Mouse (Mus musculus): Measurements from ENCODE around the gene Kctd14.
A peak's percentile ranks its signal among the peaks of the same experiment; 100 is the strongest.

Gene Kctd14

GRCm38 (mm10) chr7:97438986-97439385, 12.1 kb upstream of the Kctd14 start:
- DNase-seq (ENCODE audit: low spot score in 2 of 2): no peak

DNA sequence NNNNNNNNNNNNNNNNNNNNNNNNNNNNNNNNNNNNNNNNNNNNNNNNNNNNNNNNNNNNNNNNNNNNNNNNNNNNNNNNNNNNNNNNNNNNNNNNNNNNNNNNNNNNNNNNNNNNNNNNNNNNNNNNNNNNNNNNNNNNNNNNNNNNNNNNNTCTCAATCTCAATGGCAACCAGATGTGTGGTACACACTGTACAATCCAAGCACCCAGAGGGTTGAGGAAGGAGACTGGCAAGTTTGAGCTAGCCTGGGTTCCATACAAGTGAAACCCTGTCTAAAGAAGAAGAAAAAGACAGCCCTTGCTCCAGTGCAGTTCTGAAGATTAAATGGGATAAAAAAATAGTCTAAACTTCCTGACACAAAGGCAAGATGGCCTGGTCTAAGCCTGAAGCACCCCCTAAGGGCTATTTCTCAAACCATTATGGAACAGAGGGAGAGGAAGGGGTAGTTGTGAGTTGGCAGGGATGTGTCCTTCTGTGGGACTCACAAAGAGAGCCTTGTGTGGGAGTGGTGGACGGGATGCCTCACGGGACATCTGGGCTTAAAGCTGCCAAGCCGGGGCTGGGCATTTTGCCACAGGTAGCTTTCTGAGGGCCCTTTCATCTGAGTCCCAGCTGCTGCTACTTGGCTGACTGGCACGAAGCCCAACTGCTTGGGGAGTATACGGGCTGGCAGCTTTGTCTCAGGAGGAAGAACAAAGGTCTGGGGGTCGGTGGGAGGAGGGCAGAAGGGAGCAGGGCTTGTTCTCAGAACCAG, 4.8 kb upstream of the Kctd14 start:
- DNase-seq (ENCODE audit: low spot score in 2 of 2): peak; percentile 85 to 92

DNA sequence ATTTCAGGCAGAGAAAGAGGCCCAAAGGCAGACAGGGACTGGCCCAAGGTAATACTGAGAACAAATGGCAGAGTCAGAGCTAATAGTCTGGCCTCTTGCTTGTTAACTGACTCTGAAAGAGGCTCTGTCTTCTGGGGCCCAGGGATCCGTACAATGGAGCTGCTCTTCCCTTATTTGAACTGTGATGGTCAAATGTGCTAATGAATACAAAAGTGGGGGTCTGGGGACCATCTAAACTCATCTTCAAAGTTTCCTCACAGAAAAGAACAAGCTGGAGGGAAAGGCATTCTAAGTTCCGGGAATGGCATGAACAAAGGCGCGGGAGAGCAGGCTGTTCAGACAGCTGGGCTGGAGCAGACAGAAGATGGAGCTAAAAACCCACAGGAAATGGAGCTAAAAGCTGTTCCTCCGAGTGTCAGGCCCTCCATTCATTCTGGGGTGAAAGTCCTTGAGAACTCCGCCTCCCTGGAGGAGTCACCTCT, 4.0 kb upstream of the Kctd14 start:
- peak; percentile 13 to 29 for DNase-seq (ENCODE audit: low spot score in 2 of 2)

DNA sequence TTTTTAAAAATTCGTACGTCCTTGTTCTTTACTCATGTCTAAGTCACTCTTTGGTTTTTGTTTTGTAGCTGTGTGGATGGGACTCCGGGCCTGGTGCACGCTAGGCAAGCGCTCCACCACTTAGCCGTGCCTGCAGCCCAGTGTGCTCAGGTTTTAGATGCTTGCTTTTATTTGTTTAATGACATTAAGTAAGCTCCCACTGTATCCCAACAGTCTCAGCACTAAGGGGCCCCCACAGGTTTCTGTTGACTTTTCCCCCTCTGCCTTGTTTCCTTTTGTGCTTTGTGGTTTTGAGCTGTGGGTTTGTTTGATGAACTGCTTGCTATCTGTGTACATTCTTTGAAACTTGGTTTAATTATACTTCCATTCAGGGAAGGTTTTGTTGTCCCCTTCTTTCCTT, 1.1 kb downstream of the Kctd14 start:
- DNase-seq (ENCODE audit: low spot score in 2 of 2): no peak

DNA sequence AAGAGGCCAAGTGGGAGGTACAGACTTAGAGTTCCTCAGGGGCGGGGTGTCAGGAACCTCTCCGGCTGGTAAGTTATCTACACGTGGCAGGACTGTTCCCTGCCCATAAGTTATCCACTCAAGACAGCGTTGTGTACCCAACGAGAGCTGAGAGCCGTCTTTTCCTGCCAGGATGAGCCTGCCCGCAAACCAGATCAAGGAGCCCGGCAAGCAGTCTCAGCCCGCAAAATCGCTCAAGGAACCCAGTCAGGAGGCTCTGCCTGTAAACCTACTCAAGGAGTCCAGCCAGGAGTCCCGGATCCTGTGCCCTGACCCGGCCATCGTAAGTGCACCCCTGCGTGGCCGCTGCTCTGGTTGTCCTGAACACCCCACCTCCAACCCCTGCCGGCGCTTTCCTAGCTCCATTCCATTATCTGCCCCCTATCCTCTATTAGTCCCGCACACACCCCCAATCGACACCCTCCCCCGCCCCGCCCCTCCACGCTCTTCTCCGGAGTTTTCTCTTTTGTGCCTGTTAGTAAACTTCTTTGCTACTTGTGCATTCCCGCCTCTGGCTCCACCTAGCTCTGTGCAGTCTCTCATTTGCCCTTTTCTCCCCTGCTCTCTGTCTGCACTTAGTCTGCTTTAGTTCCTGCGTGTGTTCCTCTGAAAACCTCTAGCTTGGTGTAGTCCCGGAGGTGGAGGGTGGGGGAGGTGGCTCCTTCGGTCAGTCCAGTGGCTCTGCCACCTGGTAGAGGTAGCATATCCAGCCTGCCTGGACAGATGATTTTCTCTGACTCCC, 2.2 kb downstream of the Kctd14 start:
- no peak for DNase-seq (ENCODE audit: low spot score in 2 of 2)

DNA sequence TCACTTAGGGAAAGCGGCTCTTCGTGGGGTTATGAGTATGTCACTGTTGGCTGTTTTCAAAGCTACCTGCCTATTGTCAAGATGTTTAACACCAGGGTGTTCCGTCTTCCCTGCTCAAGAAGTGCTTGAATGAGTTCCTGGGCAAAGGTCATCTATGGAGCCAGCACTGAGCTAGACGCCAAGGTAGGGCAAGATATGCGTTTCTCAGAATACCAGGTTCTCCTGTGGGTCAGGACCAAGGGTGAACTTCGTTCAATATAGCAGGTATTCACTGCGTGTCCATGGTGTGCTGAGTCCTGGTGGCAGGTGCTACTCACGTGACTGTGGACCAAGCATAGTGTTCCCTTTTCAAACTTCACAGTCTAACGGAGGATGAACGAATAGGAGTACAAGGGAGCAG, 3.7 kb downstream of the Kctd14 start:
- DNase-seq (ENCODE audit: low spot score in 2 of 2): no peak

- no peak for DNase-seq (ENCODE audit: low spot score in 2 of 2)
These were observed 4.5 kb downstream of the Kctd14 start for GRCm38 (mm10) chr7:97455577-97455976.

GRCm38 (mm10) chr7:97473001-97473400, 21.9 kb downstream of the Kctd14 start:
- no peak for DNase-seq (ENCODE audit: low spot score in 2 of 2)

GRCm38 (mm10) chr7:97479349-97479748, 28.2 kb downstream of the Kctd14 start:
- no peak for DNase-seq (ENCODE audit: low spot score in 2 of 2)

GRCm38 (mm10) chr7:97480290-97480689, 29.2 kb downstream of the Kctd14 start:
- DNase-seq (ENCODE audit: low spot score in 2 of 2): no peak

- DNase-seq (ENCODE audit: low spot score in 2 of 2): peak; percentile 87 to 90
These were observed 29.8 kb downstream of the Kctd14 start, which contains the start of gene Ints4 for GRCm38 (mm10) chr7:97480821-97481339. Gene Ints4, plus strand, starts transcription at chr7:97480956.

- no peak for DNase-seq (ENCODE audit: low spot score in 2 of 2)
These were observed 32.3 kb downstream of the Kctd14 start for GRCm38 (mm10) chr7:97483378-97483777.

GRCm38 (mm10) chr7:97491157-97491556, 40.0 kb downstream of the Kctd14 start:
- DNase-seq (ENCODE audit: low spot score in 2 of 2): no peak

GRCm38 (mm10) chr7:97492420-97492819, 41.3 kb downstream of the Kctd14 start:
- no peak for DNase-seq (ENCODE audit: low spot score in 2 of 2)

DNA sequence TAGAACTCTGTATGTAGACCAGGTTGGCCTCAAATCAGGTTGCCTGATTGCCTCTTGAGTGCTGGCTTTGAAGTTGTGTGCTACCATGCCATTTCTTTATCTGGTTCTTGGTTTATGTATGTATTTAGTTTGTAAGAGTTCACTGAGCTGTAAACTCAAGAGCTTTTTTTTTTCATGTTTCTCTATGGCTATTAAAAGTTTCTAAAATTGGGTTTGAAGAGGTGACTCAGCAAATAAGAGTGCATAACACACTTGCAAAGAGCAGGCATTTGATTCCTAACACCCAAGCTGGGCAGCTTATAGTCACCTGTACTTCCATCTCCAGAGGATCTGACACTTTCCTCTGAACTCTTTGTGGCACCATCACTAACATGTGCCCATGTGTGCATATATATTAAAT, 43.9 kb downstream of the Kctd14 start:
- no peak for DNase-seq (ENCODE audit: low spot score in 2 of 2)

DNA sequence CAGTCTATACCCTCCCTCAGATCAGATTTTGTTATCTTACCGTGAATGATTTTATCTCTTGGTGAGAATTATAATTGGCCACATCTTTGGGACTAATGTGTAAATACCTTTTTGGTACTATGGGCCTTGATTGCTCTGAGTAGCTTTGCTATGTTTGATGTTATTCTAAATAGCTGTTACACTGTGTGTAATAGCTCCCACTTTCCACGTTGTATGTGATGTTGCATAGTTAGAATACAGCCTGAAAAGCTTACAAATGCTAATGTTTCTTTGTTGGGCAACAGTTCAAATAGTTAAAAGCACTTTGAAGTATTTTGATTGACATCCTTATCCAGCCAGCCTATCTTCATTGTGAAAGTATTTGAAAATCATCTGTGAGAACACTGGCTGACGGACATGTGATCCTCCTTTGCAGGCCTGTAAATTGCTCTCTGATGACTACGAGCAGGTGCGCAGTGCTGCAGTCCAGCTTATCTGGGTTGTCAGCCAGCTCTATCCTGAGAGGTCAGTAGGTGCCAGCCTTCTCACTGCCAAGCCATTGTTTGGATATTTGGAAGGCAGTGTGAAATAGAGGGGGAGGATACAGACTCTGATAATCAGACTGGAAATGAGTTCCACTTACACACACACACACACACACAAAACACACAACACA, 49.6 kb downstream of the Kctd14 start:
- no peak for DNase-seq (ENCODE audit: low spot score in 2 of 2)
